Mouse (Mus musculus) G1E (cell line): ENCODE data around the gene Hoxc9. TPM values are rescaled to one million over a fixed set of nuclear protein-coding genes. Genes with fewer than 3 reads are reported as not detected.

ENCODE experiments used
- ATAC-seq: 2 replicates; pipeline ENCODE4 v1.8.0; 2016; ENCODE audit warnings: mild to moderate bottlenecking; ENCODE audit not compliant: insufficient number of reproducible peaks, poor library complexity, low FRiP score, severe bottlenecking; ENCODE audit errors: extremely low read depth
- DNase-seq: peaks from one replicate; pipeline ENCODE4 v3.0.0; 2012; ENCODE audit warnings: low spot score
- H3K27me3 ChIP-seq: 2 replicates; pipeline ENCODE4 v1.6.1; 2012; ENCODE audit warnings: mild to moderate bottlenecking, low read length, inconsistent platforms; ENCODE audit not compliant: insufficient read depth
- H3K36me3 ChIP-seq: replicated peaks from 2 replicates; pipeline ENCODE3; 2012; ENCODE audit warnings: mild to moderate bottlenecking, inconsistent platforms
- H3K4me1 ChIP-seq: 2 replicates; pipeline ENCODE4 v1.6.1; 2012; ENCODE audit warnings: low read depth, low read length, inconsistent platforms, mixed read lengths; ENCODE audit not compliant: insufficient read depth
- H3K4me3 ChIP-seq: 2 replicates; pipeline ENCODE4 v1.5.1; 2012; ENCODE audit warnings: low read depth, mild to moderate bottlenecking, inconsistent platforms, low read length, moderate library complexity, mixed read lengths
- H3K9me3 ChIP-seq: replicated peaks from 2 replicates; pipeline ENCODE4 v1.6.1; 2012; ENCODE audit warnings: inconsistent platforms
- CTCF ChIP-seq: IDR thresholded peaks from 2 replicates; pipeline ENCODE4 v1.5.1; 2012; ENCODE audit warnings: low read depth, low read length, inconsistent platforms, mixed read lengths
- GATA1 ChIP-seq: IDR thresholded peaks from 2 replicates; pipeline ENCODE4 v1.6.1; 2012; ENCODE audit warnings: borderline replicate concordance, low read length, inconsistent platforms, mixed read lengths
- GATA2 ChIP-seq: IDR thresholded peaks from 2 replicates; pipeline ENCODE4 v1.6.1; 2012; ENCODE audit warnings: low read depth, low read length, inconsistent platforms, borderline replicate concordance
- POLR2AphosphoS5 ChIP-seq: IDR thresholded peaks from 2 replicates; pipeline ENCODE4 v1.6.1; 2012; ENCODE audit warnings: low read depth, low read length, inconsistent platforms; ENCODE audit not compliant: insufficient replicate concordance
- TAL1 ChIP-seq: conservative IDR thresholded peaks from 2 replicates; pipeline ENCODE4 v1.6.1; 2012; ENCODE audit warnings: low read depth, low read length, inconsistent platforms, mixed read lengths
- polyA plus RNA-seq: library from polyadenylated mRNA; stranded (reverse); fragments of >175 nt; gene quantifications from 2 replicates; pipeline ENCODE4 v1.2.3, GENCODE M21; 2012
- total RNA-seq, 2 experiments: library from RNA; stranded (forward) in 1 of 2; stranded (reverse) in 1 of 2; fragments of 200-1000 nt in 1 of 2; fragments of >200 nt in 1 of 2; fragmentation: Nextera tagmentation in 1 of 2; gene quantifications; 2 replicates each; pipeline ENCODE4 v1.2.3; 2014 to 2017

The Hoxc9 gene
- total and polyA plus RNA-seq, 3 experiments: 3.9 to 9.8 (median 7.9) TPM

GRCm38 (mm10) chr15:103015406-103016166, 39.3 kb downstream of the Hoxc9 start:
- H3K27me3 ChIP-seq: no peaks in the 10 kb centered on the region

GRCm38 (mm10) chr15:103018636-103019035, 42.4 kb downstream of the Hoxc9 start, which contains the start of gene Hoxc4:
TSS of gene Hoxc4 (plus strand) at chr15:103018934.
- ATAC-seq: peak; percentile 41
- Histone ChIP-seq H3K9me3 (no peaks in the 10 kb centered on the region), H3K36me3 (peaks cover 35% of the 10 kb centered on the region), H3K4me1 (peaks cover 91% of the 10 kb centered on the region), H3K27me3 (no peaks in the 10 kb centered on the region), H3K4me3 (peak within 1 kb of the TSS; percentile 67)
- DNase-seq: no peak
- TF ChIP-seq TAL1 (peak; percentile 48), CTCF (no peak)

More at GRCm38 (mm10) chr15:103015406-103016166, 39.3 kb downstream of the Hoxc9 start:
- DNase-seq: no peak
- H3K4me1 ChIP-seq: peaks cover 85% of the 10 kb centered on the region
- H3K4me3 ChIP-seq: peak overlapping the region; percentile 77
- TF ChIP-seq GATA1 (no peak), POLR2AphosphoS5 (no peak), TAL1 (no peak), GATA2 (no peak), CTCF (no peak)
- no peak for ATAC-seq
- no peaks in the 10 kb centered on the region for H3K9me3 ChIP-seq
- peaks cover 21% of the 10 kb centered on the region for H3K36me3 ChIP-seq

GRCm38 (mm10) chr15:103020899-103021418, 44.7 kb downstream of the Hoxc9 start:
- ATAC-seq (peak; percentile 64), DNase-seq (peak; percentile 53)
- peaks cover 42% of the 10 kb centered on the region for H3K36me3 ChIP-seq
- no peaks in the 10 kb centered on the region for H3K27me3 ChIP-seq
- H3K9me3 ChIP-seq: no peaks in the 10 kb centered on the region
- H3K4me3 ChIP-seq: no peak overlapping the region; the same call in 1 of the 2 replicates
- peaks cover 87% of the 10 kb centered on the region for H3K4me1 ChIP-seq
- TF ChIP-seq GATA1 (no peak), TAL1 (no peak), GATA2 (no peak), CTCF (no peak), POLR2AphosphoS5 (no peak)

- TF ChIP-seq GATA1: no peak
- no peak for TF ChIP-seq CTCF
- no peak for TF ChIP-seq GATA2
- TF ChIP-seq POLR2AphosphoS5: no peak
- TF ChIP-seq TAL1: no peak
- Histone ChIP-seq H3K9me3 (no peaks in the 10 kb centered on the region), H3K4me1 (peaks cover 81% of the 10 kb centered on the region), H3K4me3 (no peak overlapping the region; the same call in 1 of the 2 replicates), H3K27me3 (no peaks in the 10 kb centered on the region), H3K36me3 (peaks cover 48% of the 10 kb centered on the region)
- ATAC-seq (no peak), DNase-seq (no peak)
These were observed 45.3 kb downstream of the Hoxc9 start for GRCm38 (mm10) chr15:103021544-103021943.

- H3K4me3 ChIP-seq: no peak overlapping the region
- H3K4me1 ChIP-seq: peaks cover 64% of the 10 kb centered on the region
- TF ChIP-seq POLR2AphosphoS5 (no peak), GATA1 (no peak), TAL1 (no peak), GATA2 (no peak), CTCF (no peak)
- ATAC-seq (no peak), DNase-seq (no peak)
- no peaks in the 10 kb centered on the region for H3K9me3 ChIP-seq
- no peaks in the 10 kb centered on the region for H3K27me3 ChIP-seq
- peaks cover 65% of the 10 kb centered on the region for H3K36me3 ChIP-seq
These were observed 47.9 kb downstream of the Hoxc9 start for GRCm38 (mm10) chr15:103024131-103024530.

- TF ChIP-seq CTCF (no peak), GATA2 (no peak), POLR2AphosphoS5 (no peak), GATA1 (no peak), TAL1 (no peak)
- no peak overlapping the region for H3K4me3 ChIP-seq
- DNase-seq (no peak), ATAC-seq (no peak)
- peaks cover 66% of the 10 kb centered on the region for H3K36me3 ChIP-seq
- H3K27me3 ChIP-seq: no peaks in the 10 kb centered on the region
- H3K9me3 ChIP-seq: no peaks in the 10 kb centered on the region
- H3K4me1 ChIP-seq: peaks cover 54% of the 10 kb centered on the region
These were observed 51.3 kb downstream of the Hoxc9 start for GRCm38 (mm10) chr15:103027266-103028235.
